Comparison of ENCODE assay signal across 10 mouse cellular contexts in genomic region chr4:14435419-14435818, GRCm38 (mm10).
DNase-seq lines count a peak whose midpoint lies in the region; ATAC-seq and TF ChIP-seq lines count a peak whose summit lies in the region.
"Had no signal": no experiment of that assay in that cellular context is flagged by ENCODE, and none has a peak within 500 bp of the region (broad histone marks: within the 10 kb centered on the region; RNA-seq: fewer than 3 reads in every experiment).

No protein-coding gene starts in this region.

- H3K27me3 ChIP-seq in kidney, embryonic 16.5 days (ENCODE audit: insufficient read depth, low read length): no peaks in the 10 kb centered on the region
- H3K27me3 ChIP-seq: megakaryocyte, embryonic 14.5 days had no signal

- no peak overlapping the region for H3K9ac ChIP-seq in kidney, embryonic 16.5 days (replicated peaks; ENCODE audit: low read length)
- H3K9ac ChIP-seq in ES-E14 (ENCODE audit: insufficient read depth, low read depth, low read length, poor library complexity, severe bottlenecking): no peak overlapping the region

- 3% methylated on average over 3 of the region's 3 CpGs for WGBS in kidney, embryonic 16.5 days

- H3K4me2 ChIP-seq in kidney, embryonic 16.5 days (replicated peaks; ENCODE audit: low read depth, low read length): no peak overlapping the region; the same call in 1 of the 2 replicates

- no peak overlapping the region for H3K4me3 ChIP-seq in kidney, embryonic 16.5 days (ENCODE audit: low read length)
- H3K4me3 ChIP-seq in ES-E14 (ENCODE audit: insufficient read depth in 1 of 2, low read depth in 1 of 2, low read length in 2 of 2, poor library complexity in 1 of 2, severe bottlenecking in 1 of 2): no peak overlapping the region
- H3K4me3 ChIP-seq: megakaryocyte, embryonic 14.5 days had no signal

- H3K27ac ChIP-seq in kidney, embryonic 16.5 days (ENCODE audit: low read length): no peak overlapping the region
- no peak overlapping the region for H3K27ac ChIP-seq in ES-E14 (ENCODE audit: insufficient read depth, low read depth, low read length, poor library complexity, severe bottlenecking)

- DNase-seq in kidney, adult 9 months: peak; percentile 25
- peak; percentile 9 for DNase-seq in ES-E14 (ENCODE audit: low read depth, low spot score)
- peak; percentile 81 for DNase-seq in embryo, embryonic 10.5 days (ENCODE audit: low spot score)
- DNase-seq in thymus, postnatal 25 days: no peak
- DNase-seq in thymus, postnatal 0 days (ENCODE audit: low spot score): no peak
- DNase-seq in kidney, postnatal 14 days: no peak
- DNase-seq: adrenal gland, adult 8-10 months had no signal

- ATAC-seq in kidney, embryonic 16.5 days (ENCODE audit: low FRiP score, low TSS enrichment): no peak
- 0 out of 2 replicates have a peak, but pooled peaks have one; percentile 31 for ATAC-seq in megakaryocyte progenitor cell, adult 5-6 weeks (replicated peaks; ENCODE audit: poor library complexity)

- H3K36me3 ChIP-seq in kidney, embryonic 16.5 days (ENCODE audit: insufficient read depth, low read length): no peaks in the 10 kb centered on the region
- no peaks in the 10 kb centered on the region for H3K36me3 ChIP-seq in ES-E14 (ENCODE audit: control insufficient read depth, insufficient read depth, low read length, poor library complexity, severe bottlenecking)

- in situ Hi-C loops in ES-E14 (cut with MboI; ENCODE audit: low sequenced_read_pairs in 2 of 2, unreplicated experiment in 2 of 2): no loop called here

- H3K4me1 ChIP-seq in kidney, embryonic 16.5 days (ENCODE audit: insufficient read depth, low read length): no peaks in the 10 kb centered on the region
- H3K4me1 ChIP-seq in ES-E14 (ENCODE audit: control insufficient read depth in 2 of 2, insufficient read depth in 2 of 2, low read length in 2 of 2, poor library complexity in 1 of 2): no peaks in the 10 kb centered on the region
- H3K4me1 ChIP-seq: megakaryocyte, embryonic 14.5 days had no signal

- no peaks in the 10 kb centered on the region for H3K9me3 ChIP-seq in kidney, embryonic 16.5 days (ENCODE audit: low read length)
- H3K9me3 ChIP-seq in ES-E14 (ENCODE audit: control insufficient read depth, insufficient read depth, low read depth, low read length): no peaks in the 10 kb centered on the region
- H3K9me3 ChIP-seq: megakaryocyte, embryonic 14.5 days had no signal

TF ChIP-seq in ES-E14, 5 proteins besides CTCF, POLR2A, EP300 and RAD21:
- TF ChIP-seq ZNF384 (IDR thresholded peaks at IDR 0.05; ENCODE audit: low read depth, low read length) (no peak), ZC3H11A (IDR thresholded peaks at IDR 0.05; ENCODE audit: borderline replicate concordance, low read depth, low read length) (peak; percentile 49; the same call in 1 of the 2 replicates)

Comparison
In these comparisons a context has a peak if more than half of its experiments do, and no peak if none do; other contexts are left out.
1. DNase-seq: peak in kidney, adult 9 months (single experiment), ES-E14 (single experiment) and embryo, embryonic 10.5 days (single experiment); none in thymus, postnatal 25 days (single experiment), thymus, postnatal 0 days (single experiment) and kidney, postnatal 14 days (single experiment).